Mouse (Mus musculus): Measurements from ENCODE around the gene Dnmt1. TPM values are rescaled to one million over a fixed set of nuclear protein-coding genes. Genes with fewer than 3 reads are reported as not detected.

The Dnmt1 gene
- total and polyA plus RNA-seq, 3 experiments = 9.1 to 11.6 (median 11.1) TPM

GRCm38 (mm10) chr9:20873521-20873920 is 86.2 kb downstream of the Dnmt1 start:
- 86% methylated on average over 12 of the region's 12 CpGs for WGBS
- no peaks in the 10 kb centered on the region for H3K36me3 ChIP-seq (ENCODE audit: control insufficient read depth, insufficient read depth, low read length)
- H3K79me2 ChIP-seq (replicated peaks; ENCODE audit: control insufficient read depth, insufficient read depth, low read length) = no peaks in the 10 kb centered on the region
- no peak overlapping the region for H3K9ac ChIP-seq (ENCODE audit: low read depth, low read length)
- intact Hi-C loops (cut with DNase I) = no loop called here
- no peak overlapping the region for H3K4me3 ChIP-seq
- no peaks in the 10 kb centered on the region for H3K27me3 ChIP-seq (ENCODE audit: control insufficient read depth, insufficient read depth, low read length)
- TF ChIP-seq EP300 (IDR thresholded peaks at IDR 0.05; ENCODE audit: insufficient read depth, low read depth, low read length) (no peak), POLR2A (IDR thresholded peaks at IDR 0.05; ENCODE audit: insufficient read depth, low read depth, low read length) (no peak), CTCF (IDR thresholded peaks at IDR 0.05) (no peak)
- peaks cover 1% of the 10 kb centered on the region; the same call in 1 of the 2 replicates for H3K4me1 ChIP-seq (ENCODE audit: control insufficient read depth, insufficient read depth, low read length)
- no peak for DNase-seq
- H3K27ac ChIP-seq = no peak overlapping the region

GRCm38 (mm10) chr9:20872991-20873390 is 86.7 kb downstream of the Dnmt1 start:
- no peak for TF ChIP-seq CTCF (IDR thresholded peaks at IDR 0.05)
- no peak for TF ChIP-seq POLR2A (IDR thresholded peaks at IDR 0.05; ENCODE audit: insufficient read depth, low read depth, low read length)
- TF ChIP-seq EP300 (IDR thresholded peaks at IDR 0.05; ENCODE audit: insufficient read depth, low read depth, low read length) = no peak
- no peaks in the 10 kb centered on the region for H3K36me3 ChIP-seq (ENCODE audit: control insufficient read depth, insufficient read depth, low read length)
- DNase-seq = no peak
- H3K4me1 ChIP-seq (ENCODE audit: control insufficient read depth, insufficient read depth, low read length) = peaks cover 1% of the 10 kb centered on the region; the same call in 1 of the 2 replicates
- no peaks in the 10 kb centered on the region for H3K79me2 ChIP-seq (replicated peaks; ENCODE audit: control insufficient read depth, insufficient read depth, low read length)
- no peak overlapping the region for H3K4me3 ChIP-seq
- WGBS = 85% methylated on average over 10 of the region's 10 CpGs
- intact Hi-C loops (cut with DNase I) = no loop called here
- H3K27ac ChIP-seq = no peak overlapping the region
- H3K27me3 ChIP-seq (ENCODE audit: control insufficient read depth, insufficient read depth, low read length) = no peaks in the 10 kb centered on the region
- H3K9ac ChIP-seq (ENCODE audit: low read depth, low read length) = no peak overlapping the region

GRCm38 (mm10) chr9:20870211-20871173 is 89.2 kb downstream of the Dnmt1 start:
- Histone ChIP-seq H3K9ac (ENCODE audit: low read depth, low read length) (no peak overlapping the region), H3K36me3 (ENCODE audit: control insufficient read depth, insufficient read depth, low read length) (no peaks in the 10 kb centered on the region), H3K4me1 (ENCODE audit: control insufficient read depth, insufficient read depth, low read length) (no peaks in the 10 kb centered on the region; the same call in 1 of the 2 replicates), H3K27me3 (ENCODE audit: control insufficient read depth, insufficient read depth, low read length) (no peaks in the 10 kb centered on the region), H3K4me3 (no peak overlapping the region), H3K27ac (no peak overlapping the region), H3K79me2 (replicated peaks; ENCODE audit: control insufficient read depth, insufficient read depth, low read length) (no peaks in the 10 kb centered on the region)
- DNase-seq = no peak
- intact Hi-C loops (cut with DNase I) = no loop called here
- 77% methylated on average over 12 of the region's 12 CpGs for WGBS
- TF ChIP-seq CTCF (IDR thresholded peaks at IDR 0.05) (peak; percentile 20; the same call in 1 of the 2 replicates), POLR2A (IDR thresholded peaks at IDR 0.05; ENCODE audit: insufficient read depth, low read depth, low read length) (no peak), EP300 (IDR thresholded peaks at IDR 0.05; ENCODE audit: insufficient read depth, low read depth, low read length) (no peak)

- intact Hi-C loops (cut with DNase I) = no loop called here
- TF ChIP-seq CTCF (IDR thresholded peaks at IDR 0.05) (no peak), EP300 (IDR thresholded peaks at IDR 0.05; ENCODE audit: insufficient read depth, low read depth, low read length) (no peak), POLR2A (IDR thresholded peaks at IDR 0.05; ENCODE audit: insufficient read depth, low read depth, low read length) (no peak)
- peak in 1 of 2 experiments; percentile 33 for DNase-seq
- 6% methylated on average over 19 of the region's 19 CpGs for WGBS
- Histone ChIP-seq H3K27ac (peak overlapping the region; percentile 12), H3K4me1 (ENCODE audit: control insufficient read depth, insufficient read depth, low read length) (no peaks in the 10 kb centered on the region; the same call in 1 of the 2 replicates), H3K9ac (ENCODE audit: low read depth, low read length) (peak overlapping the region; percentile 69), H3K36me3 (ENCODE audit: control insufficient read depth, insufficient read depth, low read length) (no peaks in the 10 kb centered on the region), H3K79me2 (replicated peaks; ENCODE audit: control insufficient read depth, insufficient read depth, low read length) (no peaks in the 10 kb centered on the region), H3K4me3 (peak overlapping the region; percentile 52), H3K27me3 (ENCODE audit: control insufficient read depth, insufficient read depth, low read length) (no peaks in the 10 kb centered on the region)
Observed at GRCm38 (mm10) chr9:20869246-20869645, 90.4 kb downstream of the Dnmt1 start.

GRCm38 (mm10) chr9:20868448-20869001 is 91.2 kb downstream of the Dnmt1 start, which contains the start of gene A230050P20Rik:
Gene A230050P20Rik (plus strand): TSS chr9:20868642.
- peak; percentile 74 to 75 for DNase-seq

More at GRCm38 (mm10) chr9:20868448-20869001, 91.2 kb downstream of the Dnmt1 start, which contains the start of gene A230050P20Rik:
- peak within 1 kb of the TSS; percentile 52 for H3K4me3 ChIP-seq
- H3K36me3 ChIP-seq (ENCODE audit: control insufficient read depth, insufficient read depth, low read length) = no peaks in the 10 kb centered on the region
- H3K27me3 ChIP-seq (ENCODE audit: control insufficient read depth, insufficient read depth, low read length) = no peaks in the 10 kb centered on the region
- peak within 1 kb of the TSS; percentile 69 for H3K9ac ChIP-seq (ENCODE audit: low read depth, low read length)
- TF ChIP-seq CTCF (IDR thresholded peaks at IDR 0.05) (no peak), POLR2A (IDR thresholded peaks at IDR 0.05; ENCODE audit: insufficient read depth, low read depth, low read length) (peak; percentile 45; the same call in 1 of the 2 replicates), EP300 (IDR thresholded peaks at IDR 0.05; ENCODE audit: insufficient read depth, low read depth, low read length) (no peak)
- H3K79me2 ChIP-seq (replicated peaks; ENCODE audit: control insufficient read depth, insufficient read depth, low read length) = no peaks in the 10 kb centered on the region
- no peaks in the 10 kb centered on the region; the same call in 1 of the 2 replicates for H3K4me1 ChIP-seq (ENCODE audit: control insufficient read depth, insufficient read depth, low read length)
- peak within 1 kb of the TSS; percentile 12 for H3K27ac ChIP-seq
- 5% methylated on average over 53 of the region's 53 CpGs for WGBS
- intact Hi-C loops (cut with DNase I) = no loop called here

All from heart, adult 2 months (tissue).